Mouse (Mus musculus) spleen, postnatal 10 days (tissue): ENCODE results near the gene Gsg1l2.

Experiments used
- DNase-seq, 2 experiments: peaks; one replicate each; pipeline ENCODE4 v3.0.0; 2021 to 2022; ENCODE audit warnings: low spot score in 2 of 2

Gene Gsg1l2

DNA sequence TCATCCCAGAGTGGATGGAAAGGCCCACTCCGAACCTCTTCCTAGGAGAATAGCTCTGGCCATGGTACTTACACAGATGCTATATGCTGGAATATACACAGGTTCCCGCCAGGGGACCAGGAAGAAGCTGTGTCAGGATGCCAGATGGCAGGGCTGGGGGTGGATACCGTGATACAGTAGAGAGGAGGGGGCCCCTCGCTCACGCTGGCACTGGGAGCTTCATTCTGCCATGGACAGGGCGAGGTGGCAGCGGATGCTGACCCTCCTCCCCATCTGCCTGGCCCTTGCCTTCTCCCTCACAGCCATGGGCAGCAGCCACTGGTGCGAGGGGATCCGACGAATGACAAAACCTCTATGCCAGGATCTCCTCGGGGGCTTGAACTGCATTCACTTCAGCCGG lies at the start of gene Gsg1l2:
Gene Gsg1l2, plus strand, starts transcription at position 230 of the 400 bp plus-strand sequence.
- no peak for DNase-seq

DNA sequence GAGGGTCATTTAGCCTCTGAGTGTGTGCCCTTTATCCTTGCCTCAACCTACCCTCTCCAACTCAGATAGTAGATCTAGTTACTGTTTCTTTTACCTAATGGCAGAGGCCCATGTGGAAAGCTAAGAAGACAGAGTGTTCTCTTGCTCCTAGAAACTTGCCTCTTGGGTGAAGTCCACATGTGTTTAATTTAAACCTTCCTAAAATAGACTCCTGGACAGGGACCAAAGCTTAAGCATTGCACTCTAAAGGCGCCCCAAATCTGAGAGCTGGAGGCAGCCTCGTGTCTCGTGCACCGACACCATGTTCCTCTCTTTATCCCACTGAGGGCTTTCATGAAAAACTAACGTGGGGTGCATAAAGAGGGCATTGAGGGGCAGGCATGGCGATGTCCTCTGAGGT lies 47.3 kb upstream of the Gsg1l2 start:
- DNase-seq, result no peak

DNA sequence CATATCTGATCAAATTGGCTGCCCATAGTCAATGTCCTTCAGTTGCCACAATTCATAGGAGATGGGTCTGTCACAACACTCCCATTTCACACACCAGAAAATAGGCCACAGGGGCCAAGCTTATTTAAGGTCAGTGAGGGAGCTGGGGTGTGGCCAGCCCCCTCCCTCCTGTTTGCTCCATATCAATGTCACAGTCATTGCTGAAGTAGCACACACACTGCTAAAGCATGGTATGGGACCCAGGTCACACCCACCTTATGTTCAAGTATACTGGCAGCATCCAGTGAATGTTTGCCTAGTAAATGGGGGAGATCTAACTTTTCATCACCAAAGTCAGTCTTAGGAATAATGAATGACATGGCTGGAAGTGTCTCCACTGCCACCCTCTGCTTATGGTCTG lies 45.7 kb upstream of the Gsg1l2 start:
- no peak for DNase-seq

DNA sequence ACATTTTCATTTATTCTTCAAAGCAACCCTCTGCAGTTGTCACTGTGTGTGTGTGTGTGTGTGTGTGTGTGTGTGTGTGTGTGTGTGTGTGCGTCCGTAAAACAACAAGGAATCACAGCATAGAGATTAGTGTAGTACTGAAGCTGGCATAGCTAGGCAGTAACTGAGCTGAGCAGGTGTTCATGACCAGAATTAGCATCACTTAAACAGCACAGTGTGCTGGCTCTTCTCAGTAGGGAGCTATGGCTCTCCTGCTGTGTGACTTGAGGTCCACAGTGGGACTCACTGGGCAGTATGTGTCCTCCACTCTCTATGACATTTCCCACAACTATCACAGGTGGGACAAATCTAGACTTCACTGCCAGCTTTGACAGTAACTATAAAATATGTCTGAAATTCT lies 43.4 kb upstream of the Gsg1l2 start:
- DNase-seq, result no peak

DNA sequence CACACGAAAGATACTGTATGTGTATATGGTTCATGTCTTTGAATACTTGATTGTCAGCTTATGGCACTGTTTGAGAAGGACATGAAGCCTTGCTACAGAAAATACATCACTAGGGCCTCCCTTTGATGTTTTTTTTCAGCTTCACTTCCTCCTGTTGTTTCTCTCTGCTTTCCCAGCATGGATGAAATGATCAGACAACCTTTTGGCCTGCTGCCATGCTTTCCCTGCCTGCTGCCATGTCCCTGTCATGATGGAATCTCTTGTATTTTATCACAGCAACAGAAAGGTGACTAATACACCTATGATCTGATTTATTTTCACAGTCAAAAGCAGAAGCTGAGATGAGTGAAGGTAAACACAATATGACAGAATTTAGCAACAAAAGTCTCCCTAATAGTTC lies 40.7 kb upstream of the Gsg1l2 start:
- no peak for DNase-seq

DNA sequence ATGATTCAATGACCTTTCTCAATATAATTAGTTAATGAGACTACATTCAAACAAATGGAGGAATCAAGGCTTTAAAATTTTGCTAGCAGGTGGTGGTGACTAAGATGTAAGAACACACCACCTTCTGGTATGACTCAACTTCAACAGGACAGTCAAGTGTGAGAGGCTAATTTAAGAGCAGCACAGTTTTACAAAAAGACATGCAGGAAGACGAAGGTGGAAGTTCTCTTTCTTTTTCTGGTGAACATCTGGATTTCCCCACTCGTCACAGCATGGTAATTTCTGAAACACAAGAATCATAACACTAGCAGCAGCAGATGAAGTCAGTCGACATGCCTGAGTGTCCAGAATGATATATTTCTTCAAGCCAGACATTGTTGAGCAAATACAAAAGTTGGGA lies 39.8 kb upstream of the Gsg1l2 start:
- no peak for DNase-seq

DNA sequence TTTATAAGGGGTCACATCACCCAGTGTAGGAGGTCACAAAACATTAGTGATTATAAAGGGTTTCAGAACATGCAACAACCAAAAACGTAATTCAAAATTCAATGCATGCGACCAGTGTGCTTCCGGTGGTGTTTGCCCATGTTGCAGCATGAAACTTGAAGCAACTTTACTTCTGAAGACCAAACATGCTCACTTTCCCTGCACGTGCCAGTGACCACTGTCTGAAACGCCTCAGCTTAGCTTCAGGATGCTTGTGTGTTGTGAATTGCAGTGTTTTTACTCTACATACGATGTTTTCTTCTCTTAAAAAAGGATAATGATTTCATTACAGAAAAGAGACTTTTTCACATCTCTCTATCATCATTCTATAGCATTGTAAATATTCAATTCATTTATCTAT lies 36.1 kb upstream of the Gsg1l2 start:
- DNase-seq, result no peak

DNA sequence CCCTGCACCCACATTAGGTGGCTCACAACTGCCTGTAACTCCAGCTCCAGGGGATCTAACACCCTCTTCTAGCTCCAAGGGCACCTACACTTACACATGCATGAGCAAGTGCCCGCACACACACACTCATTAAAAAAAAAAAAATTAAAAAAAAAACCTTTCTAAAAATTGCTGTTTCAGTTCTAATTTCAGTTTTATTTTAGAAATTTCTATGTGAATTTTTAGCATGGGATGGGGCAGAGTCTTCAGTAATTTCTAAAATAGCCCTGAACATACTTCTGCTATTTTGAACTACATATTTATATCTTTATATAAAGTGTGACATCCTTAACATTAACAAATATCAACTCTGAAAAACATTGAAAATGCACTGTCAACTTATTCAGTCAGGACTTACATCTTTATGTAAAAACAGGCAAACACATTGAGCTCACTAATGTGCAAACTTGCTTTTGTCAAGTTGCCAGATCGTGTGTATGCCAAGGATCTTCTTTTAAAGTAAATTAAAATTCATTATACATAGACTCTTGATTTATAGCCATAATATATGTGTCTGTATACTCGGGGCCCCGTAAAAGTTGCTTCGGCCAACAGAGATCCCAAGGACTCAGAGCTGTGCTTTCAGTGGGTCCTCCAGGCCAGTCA lies 35.4 kb upstream of the Gsg1l2 start:
- DNase-seq, result no peak

DNA sequence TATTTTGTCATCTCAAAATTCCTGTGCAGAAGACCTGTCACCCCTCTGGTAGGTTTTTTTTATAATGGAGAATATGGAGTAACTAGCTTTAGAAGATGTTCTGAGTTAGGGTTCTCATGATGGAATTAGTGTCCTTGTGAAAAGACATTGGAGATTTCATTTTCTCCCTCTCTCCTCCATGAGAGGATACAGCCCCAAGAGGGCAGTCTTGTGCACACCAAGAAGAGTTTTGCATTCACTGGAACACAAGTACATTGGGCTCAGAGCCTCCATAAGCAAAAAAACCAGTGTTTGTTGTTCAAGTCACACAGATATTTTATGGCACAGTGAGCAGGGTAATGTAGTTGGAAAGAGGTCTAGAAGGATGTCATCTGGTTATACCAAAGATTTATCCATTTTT lies 32.8 kb upstream of the Gsg1l2 start:
- DNase-seq, result no peak

DNA sequence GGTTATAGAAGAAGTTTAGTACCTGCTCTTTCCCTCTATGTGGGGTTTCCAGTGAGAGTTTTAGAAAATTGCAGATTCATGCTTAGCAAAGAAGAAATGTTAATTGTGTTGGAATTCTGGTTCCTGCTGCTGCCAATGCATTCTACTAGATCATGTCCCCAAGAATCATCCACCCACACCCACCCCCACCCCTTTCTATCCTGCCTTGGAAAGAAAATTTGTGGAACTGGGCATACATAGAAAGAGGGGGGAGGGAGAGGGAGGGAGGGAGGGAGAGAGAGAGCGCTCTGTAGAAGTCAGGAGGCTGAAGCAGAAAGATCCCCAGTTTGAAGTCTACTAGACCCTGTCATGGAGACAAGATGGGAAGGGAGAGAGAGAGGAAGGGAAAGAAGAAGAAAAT lies 18.1 kb upstream of the Gsg1l2 start:
- no peak for DNase-seq

DNA sequence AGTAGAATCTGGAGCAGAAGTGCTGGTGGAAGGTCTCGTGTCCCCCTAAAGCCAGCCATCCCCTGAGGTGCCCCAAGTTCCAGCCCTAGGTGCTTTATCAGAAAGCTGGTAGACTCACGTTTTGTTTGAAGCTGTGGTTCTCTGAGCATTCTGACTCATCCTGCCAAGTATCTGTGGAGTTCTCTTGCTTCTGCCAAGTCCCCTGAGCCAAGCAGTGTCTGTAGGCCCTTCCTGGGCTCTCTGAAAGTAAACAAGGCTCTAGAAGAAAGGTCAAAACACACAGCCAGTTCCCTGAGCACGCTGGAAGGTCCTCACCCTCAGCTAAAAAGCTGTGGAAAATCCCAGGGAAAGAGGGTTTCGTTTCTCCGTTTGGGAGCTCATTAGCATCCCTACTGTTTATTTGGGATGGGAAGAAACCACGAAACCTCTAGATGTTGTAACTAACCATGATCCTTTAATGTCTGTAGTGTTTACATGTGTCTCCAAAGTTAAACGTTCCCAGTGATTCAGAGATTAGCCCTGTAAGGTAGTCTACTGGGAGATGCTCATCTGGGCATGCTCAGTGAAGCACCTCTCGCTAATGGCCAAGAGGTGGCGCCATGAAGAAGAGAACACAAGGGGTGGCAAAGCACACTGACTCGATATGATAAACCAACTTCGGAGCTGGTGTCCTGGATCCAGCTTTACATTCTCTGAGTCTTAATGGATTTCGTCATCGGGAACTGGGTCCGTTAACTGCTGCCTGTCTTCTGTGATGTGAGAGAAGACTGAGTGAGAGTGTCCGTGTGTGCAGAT lies 16.8 kb upstream of the Gsg1l2 start:
- DNase-seq, result no peak

DNA sequence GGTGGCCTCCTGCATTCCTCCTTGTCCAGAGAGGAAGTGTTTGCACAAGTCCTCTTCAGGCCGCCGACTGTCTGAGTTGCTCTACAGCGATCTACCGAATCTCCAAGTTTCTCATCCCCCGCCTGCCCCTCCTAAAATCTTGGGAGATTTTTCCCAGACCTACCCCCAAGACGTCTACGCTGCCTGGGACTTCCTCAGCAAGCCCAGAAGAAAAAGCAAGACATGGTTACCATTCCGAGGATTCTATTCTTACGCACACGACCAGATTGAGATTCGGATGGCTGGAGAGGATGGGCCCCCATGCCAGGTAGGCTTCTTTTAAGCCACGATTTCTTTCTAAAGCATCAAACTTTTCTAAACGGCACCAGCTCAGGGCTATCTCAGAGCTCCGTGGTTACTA lies 3.4 kb upstream of the Gsg1l2 start, which contains the start of gene Glp2r:
Gene Glp2r, minus strand, starts transcription at position 101 of the 400 bp plus-strand sequence.
- no peak for DNase-seq

DNA sequence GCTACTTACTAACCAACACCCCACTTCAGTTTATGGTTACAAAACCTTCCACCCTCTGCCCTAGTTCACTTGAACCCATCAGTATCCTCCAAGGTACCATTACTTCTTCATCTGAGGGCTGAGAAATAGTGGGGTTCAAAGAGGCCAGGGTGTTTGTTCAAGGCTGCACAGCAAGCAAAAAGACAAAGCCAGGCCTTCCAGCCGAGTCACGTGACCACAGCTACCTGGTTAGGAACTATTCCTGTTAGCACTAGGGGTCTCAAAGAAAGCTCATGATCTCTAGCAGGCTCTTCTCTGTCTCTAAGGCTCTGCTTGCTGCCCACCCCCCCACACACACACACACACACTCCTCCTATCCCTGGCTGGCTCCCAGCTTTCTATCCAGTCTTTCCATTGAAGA lies 2.7 kb upstream of the Gsg1l2 start:
- DNase-seq, result no peak

DNA sequence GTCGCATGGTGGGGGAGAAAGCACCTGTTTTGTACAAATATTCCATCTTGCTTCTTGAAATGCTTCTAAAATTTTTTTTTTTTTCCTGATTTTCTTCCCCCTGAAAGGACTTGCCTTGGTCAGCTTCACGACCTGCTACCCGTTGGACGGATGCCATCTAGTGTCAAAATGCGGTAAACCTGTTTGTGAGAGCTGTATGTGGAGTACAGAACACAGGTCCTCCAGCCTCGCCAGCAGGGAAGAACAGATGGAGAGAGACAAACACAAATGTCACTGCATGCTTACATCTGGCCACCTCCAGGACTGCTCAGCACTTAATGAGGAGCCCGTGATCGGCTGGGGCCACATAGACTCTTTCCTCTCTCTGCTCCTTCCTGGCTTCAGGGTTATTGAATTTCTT lies 1.8 kb upstream of the Gsg1l2 start:
- no peak for DNase-seq

DNA sequence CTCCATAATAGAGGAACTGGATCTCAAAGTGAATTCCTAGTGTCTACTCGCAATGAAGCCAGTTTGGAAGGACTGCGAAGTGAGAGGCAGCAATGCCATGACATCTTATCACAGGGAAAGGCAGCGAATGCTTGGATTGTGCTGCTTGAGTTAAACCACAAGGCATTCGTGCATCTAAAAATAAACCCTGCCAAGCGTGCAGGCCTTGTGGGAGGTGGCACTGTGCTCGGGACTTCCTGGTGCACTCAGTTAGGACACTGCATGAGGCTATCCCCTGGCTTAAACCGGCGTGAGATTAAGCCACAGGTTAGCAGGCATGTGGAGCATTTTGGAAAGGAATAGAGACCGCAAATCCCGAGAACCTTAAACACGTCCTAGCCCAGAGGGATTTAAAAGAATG lies 15.8 kb downstream of the Gsg1l2 start:
- no peak for DNase-seq

DNA sequence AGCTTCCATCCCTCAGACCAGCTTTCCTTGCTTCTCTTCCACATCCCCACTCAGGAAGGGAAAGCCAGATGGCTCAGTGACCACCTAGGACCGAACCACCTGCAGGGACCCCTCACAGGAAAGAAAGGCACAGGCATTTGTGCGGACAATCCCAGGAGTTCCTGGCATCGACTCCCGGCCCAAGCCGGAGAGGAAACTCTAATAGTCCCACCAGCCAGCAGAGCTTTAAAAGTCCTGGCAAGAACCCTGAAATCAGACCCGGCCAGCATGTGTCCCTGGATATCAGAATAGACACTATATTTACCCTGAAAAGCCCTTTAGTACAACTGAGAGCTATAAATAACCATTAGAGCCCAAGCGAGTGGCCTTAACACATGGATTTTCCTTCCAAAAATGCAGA lies 23.5 kb downstream of the Gsg1l2 start, which contains the start of gene Dhrs7c:
Gene Dhrs7c, plus strand, starts transcription at position 257 of the 400 bp plus-strand sequence.
- DNase-seq, result no peak

DNA sequence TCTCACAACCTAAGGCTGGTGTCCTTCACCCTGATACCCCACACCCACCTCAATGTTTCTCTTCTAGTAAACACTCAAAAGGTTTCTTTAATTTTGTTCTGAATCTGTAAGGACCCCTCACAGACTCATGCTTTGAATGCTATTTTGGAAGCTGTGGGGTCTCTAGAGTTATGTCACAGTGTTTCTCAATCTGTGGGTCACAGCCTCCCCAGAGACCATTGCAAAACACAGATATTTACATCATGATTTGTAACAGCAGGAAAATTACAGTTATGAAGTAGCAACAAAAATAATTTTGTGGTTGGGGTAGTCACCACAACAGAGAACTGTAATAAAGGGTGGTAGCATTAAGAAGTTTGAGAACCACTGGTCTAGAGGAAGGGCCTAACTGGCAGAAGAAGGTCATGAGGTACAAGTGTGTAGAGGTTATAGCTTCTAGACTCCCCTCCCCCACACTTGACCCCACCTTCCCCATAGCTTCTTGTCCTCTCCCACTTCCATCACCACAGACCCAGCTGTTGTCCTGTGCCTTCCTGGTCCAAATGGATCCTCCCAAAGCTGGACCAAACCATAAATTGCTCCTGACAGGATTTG lies 25.8 kb downstream of the Gsg1l2 start:
- DNase-seq, result no peak

DNA sequence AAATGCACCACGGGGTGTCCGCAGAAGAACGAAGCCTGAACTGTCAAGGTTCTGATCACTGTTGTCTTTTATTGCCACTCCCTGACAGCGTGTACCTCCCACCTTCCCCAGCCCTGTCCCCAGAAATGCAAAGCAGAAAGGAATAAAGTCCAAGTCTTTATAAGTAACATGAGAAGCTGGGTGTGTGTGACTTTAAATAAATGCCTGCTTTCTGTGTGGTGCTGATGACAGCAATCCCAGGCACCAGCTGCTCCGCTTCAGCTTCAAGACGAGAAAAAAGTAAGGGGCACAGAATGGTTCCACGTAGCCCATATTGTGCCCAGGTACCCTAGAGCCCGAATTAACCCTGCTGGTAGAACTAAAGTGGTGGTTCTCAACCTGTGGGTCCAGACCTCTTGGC lies 26.8 kb downstream of the Gsg1l2 start:
- no peak for DNase-seq

DNA sequence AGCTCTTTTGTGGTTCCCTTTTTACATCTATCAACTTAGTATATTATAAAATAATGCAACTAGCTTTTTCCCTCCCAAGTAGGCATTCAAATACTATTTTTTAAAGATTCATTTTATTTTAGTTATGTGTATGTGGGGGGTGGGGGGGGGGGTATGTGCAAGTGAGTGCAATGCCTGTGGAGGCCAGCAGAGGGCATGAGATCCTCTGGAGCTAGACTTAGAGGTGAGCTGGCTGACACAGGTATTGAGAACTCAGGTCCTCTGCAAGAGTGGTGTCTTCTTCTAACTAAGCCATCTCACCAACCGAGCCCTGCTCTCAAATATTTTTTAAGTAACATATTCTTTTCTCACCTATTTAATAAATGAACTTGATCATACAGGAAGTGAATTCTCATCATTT lies 31.1 kb downstream of the Gsg1l2 start:
- no peak for DNase-seq

DNA sequence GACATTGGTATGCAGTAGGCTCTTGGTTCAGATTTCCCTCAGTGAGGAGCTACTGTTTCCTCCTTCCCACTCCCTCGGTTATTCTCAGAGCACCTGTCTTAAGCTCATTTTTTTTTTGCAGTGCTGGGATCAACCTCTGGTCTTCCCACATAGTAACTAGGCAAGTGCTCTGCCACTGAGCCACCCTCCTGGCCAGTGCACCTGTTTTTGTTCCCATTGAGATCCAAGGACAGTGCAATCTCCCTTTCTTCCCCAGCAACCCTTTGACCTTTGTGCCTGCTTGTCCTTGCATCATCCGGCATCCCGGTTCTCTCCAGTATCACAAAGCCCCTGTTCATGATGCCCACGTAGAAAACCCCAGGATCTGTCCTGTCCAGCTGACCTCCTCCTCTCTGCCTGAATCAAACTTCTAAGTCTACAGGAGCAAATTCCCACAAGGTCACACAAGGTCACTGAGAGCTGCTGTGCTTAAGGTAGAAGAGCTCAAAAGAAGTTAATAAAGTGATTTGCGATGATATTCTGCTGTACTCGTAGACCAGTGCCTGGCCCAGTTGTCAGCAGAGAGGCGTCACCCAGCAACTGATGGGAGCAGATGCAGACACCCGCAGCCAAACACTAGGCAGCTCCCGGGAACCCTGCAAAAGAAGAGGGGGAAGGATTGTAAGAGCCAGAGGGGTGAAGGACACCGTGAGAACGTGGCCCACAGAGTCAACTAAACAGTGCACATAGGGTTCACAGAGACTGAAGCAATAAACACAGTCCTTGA lies 32.6 kb downstream of the Gsg1l2 start:
- DNase-seq, result no peak

DNA sequence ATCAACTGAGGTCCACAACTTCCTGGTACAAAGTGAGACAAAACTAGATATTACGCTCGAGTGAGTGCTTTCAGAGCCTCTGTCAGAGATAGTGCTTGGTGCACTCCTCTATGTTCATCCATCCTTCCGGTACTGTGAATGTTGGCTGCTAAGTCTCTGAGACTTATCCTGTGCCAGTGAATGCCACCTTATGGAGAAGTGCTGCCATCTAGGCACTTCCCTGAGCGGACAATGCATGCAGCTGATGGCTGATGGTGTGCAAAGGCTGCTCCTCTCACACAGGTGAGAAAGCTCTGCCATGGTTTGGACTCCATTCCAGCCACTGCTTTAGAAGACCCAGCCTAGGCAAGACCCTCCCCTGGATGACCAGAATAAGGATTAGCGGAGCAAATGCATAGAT lies 33.6 kb downstream of the Gsg1l2 start:
- no peak for DNase-seq

DNA sequence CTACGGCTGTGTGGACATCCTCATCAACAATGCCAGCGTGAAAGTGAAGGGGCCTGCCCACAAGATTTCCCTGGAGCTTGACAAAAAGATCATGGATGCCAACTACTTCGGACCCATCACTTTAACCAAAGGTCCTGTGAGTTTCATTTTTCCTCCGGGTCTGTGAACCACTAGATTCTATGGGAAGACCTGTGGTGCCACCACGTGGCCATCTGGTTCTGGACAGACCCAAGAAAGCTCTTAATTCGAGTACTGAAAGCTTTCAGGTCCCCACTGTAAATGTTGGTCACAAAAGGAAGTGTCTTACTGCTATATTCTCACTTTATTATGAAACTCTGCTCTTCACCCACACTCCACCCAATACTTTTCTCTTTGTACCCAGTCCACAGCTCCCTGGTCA lies 37.1 kb downstream of the Gsg1l2 start:
- DNase-seq, result no peak
